Mouse (Mus musculus) Patski (cell line): ENCODE measurements around the gene Snx7. TPM values are rescaled to one million over a fixed set of nuclear protein-coding genes. Genes with fewer than 3 reads are reported as not detected.

Source experiments
- ATAC-seq: fragments of 100-300 bp; one replicate; pipeline ENCODE4 v1.8.0; 2021
- CTCF ChIA-PET: fragments of 350-600 bp; sonication (Branson Sonifier 250); formaldehyde crosslinking; loops from one replicate; lab custom pipeline; 2022; ENCODE audit warnings: inconsistent platforms; lab: Charles Lee
- POLR2A ChIA-PET: fragments of 350-600 bp; sonication (Branson Sonifier 250); formaldehyde crosslinking; loops from one replicate; lab custom pipeline; 2022; ENCODE audit warnings: antibody characterized with exemption, inconsistent platforms; lab: Charles Lee
- DNase-seq: peaks from one replicate; pipeline ENCODE4 v3.0.0-alpha.2; 2011; ENCODE audit warnings: low read depth, low spot score
- H3K27me3 ChIP-seq: fragments of 371-371 bp; one replicate; pipeline ENCODE4 v1.5.1; 2021
- CTCF ChIP-seq: fragments of 100-300 bp; IDR thresholded peaks from one replicate; pipeline ENCODE4 v1.5.1; 2021
- in situ Hi-C: fragments of 300-500 bp; cut with MboI; formaldehyde crosslinking; loops from 3 replicates; pipeline ENCODE4 v1.11.1; 2018; ENCODE audit warnings: low pct_unique_long_range_greater_than_20kb, mixed read lengths
- polyA plus RNA-seq: library from polyadenylated mRNA; unstranded; gene quantifications from one replicate; pipeline ENCODE4 v1.2.3, GENCODE M21; 2021

Snx7 gene
- polyA plus RNA-seq = 58.4 TPM

DNA sequence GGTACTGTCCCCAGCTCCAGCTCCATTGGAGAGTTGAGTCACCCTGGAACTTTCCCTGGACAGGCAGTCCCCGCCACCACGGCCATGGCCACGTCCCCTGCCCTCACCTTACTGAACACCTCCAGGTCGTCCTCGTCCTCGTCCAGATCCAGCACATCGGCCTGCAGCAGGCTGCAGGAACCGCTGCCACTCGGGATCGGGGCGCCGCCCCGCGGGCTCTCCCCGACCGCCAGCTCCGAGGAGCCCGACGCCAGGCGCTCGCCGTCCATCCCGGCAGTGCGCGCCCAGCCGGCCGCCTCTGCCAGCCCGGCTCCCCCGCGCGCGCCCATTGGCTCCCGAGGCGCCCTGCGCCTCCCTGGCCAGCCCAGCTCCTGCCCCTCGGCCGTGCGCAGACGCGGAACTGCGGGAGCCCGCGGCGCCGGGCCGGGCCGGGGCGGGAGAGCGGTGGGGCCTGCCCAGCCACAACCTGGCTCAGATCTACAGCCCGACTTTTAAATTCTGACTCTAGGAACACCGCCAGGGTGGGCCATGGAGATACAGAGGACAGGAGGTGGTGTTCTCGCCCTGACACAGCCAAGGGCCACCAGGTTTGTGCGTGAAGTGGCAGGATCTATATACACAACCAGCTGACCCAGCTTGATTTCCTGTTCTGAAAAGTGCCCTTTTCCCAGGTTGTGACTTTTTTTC, at the start of gene Snx7:
Gene Snx7 (minus strand): TSS at position 300 of the 687 bp plus-strand sequence.
- in situ Hi-C loops = loop anchor here (25.0 kb wide), 1 partner anchor 1644 kb away; no protein-coding TSS in a partner anchor
- H3K27me3 ChIP-seq = no peaks in the 10 kb centered on the region
- ATAC-seq (peak; percentile 99), DNase-seq (peak; percentile 55)
- peak; percentile 79 for TF ChIP-seq CTCF
- POLR2A ChIA-PET = interaction anchor here (1.2 to 1.6 kb wide), 2 partner anchors 9 to 53 kb away, joined by 3 to 9 read pairs; no protein-coding TSS in a partner anchor
- CTCF ChIA-PET = interaction anchor here (1.0 to 2.2 kb wide), 6 partner anchors 8 to 29 kb away, joined by 3 to 8 read pairs (median 4); no protein-coding TSS in a partner anchor

DNA sequence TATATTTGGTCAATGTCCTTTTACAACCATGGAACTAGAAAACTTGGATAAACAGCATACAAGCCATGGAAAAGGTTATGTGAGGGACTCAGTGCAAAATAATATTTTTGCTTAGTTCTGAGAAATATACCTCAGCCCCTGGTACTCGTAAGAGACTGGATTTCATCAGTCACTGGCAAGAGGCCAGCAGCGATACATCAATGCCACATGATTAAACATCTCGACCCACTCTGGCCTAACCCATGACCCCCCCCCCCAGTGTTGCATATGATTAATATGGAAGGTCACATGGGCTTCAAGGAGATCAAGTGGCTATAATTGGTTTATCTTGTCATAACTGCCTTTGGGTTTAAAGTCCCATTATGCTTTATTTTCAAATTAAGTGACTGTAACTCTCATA, 46.7 kb upstream of the Snx7 start:
- POLR2A ChIA-PET = interaction anchor here (0.7 to 1.1 kb wide), 2 partner anchors 20 to 54 kb away, joined by 3 read pairs; no protein-coding TSS in a partner anchor
- CTCF ChIA-PET = no interaction called here
- no peaks in the 10 kb centered on the region for H3K27me3 ChIP-seq
- DNase-seq = no peak
- in situ Hi-C loops = no loop called here
- ATAC-seq = no peak
- no peak for TF ChIP-seq CTCF

GRCm38 (mm10) chr3:117893736-117894135, 25.0 kb upstream of the Snx7 start:
- H3K27me3 ChIP-seq = peaks cover 6% of the 10 kb centered on the region
- ChIA-PET CTCF (interaction anchor here (1.0 to 1.3 kb wide), 2 partner anchors 10 to 37 kb away, joined by 3 to 4 read pairs; no protein-coding TSS in a partner anchor), POLR2A (no interaction called here)
- DNase-seq (no peak), ATAC-seq (no peak)
- in situ Hi-C loops = no loop called here
- TF ChIP-seq CTCF = no peak

GRCm38 (mm10) chr3:117875450-117875849, 6.7 kb upstream of the Snx7 start:
- CTCF ChIA-PET = no interaction called here
- DNase-seq (no peak), ATAC-seq (peak; percentile 72)
- TF ChIP-seq CTCF = no peak
- POLR2A ChIA-PET = no interaction called here
- H3K27me3 ChIP-seq = no peaks in the 10 kb centered on the region
- in situ Hi-C loops = no loop called here

DNA sequence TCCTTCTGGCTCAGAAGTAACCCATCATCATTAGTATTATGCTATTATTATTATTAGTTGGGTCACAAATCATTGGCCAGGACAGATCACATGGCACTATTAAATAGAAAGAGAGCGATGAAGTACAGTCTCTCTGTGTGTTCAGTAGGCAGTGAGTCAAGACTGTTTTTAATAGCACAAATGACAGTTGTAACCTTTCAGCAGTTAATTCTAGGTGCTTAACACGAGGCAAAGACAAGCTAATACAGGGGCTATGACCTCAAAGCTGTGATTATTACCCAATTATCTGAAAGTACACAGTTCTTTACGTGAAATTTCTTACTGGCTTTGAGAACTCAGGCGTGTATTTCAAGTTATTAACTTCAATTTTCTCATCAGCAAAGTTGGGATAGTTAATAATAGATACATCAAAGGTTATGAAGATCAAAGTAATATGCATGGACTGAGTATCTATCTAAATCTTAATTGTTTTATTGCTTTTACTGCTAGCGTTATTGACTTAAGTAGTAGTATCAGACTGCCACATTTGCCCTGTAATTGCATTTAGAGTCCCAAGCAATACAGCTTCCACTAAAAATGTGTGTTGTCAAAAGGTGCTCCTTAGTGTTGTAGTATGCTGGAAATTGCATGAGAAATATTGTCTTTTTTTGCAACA, 4.6 kb upstream of the Snx7 start:
- in situ Hi-C loops = loop anchor here (25.0 kb wide), 1 partner anchor 1639 kb away; no protein-coding TSS in a partner anchor
- ChIA-PET POLR2A (no interaction called here), CTCF (interaction anchor here (1.3 kb wide), 1 partner anchor 10 kb away, joined by 4 read pairs; no protein-coding TSS in a partner anchor)
- no peak for TF ChIP-seq CTCF
- DNase-seq (no peak), ATAC-seq (no peak)
- H3K27me3 ChIP-seq = no peaks in the 10 kb centered on the region

GRCm38 (mm10) chr3:117869324-117869715, 584 bp upstream of the Snx7 start:
- no peak for DNase-seq
- no peak for TF ChIP-seq CTCF
- in situ Hi-C loops = loop anchor here (25.0 kb wide), 1 partner anchor 1643 kb away; no protein-coding TSS in a partner anchor
- CTCF ChIA-PET = interaction anchor here (1.0 to 1.8 kb wide), 4 partner anchors 8 to 29 kb away, joined by 3 to 7 read pairs (median 4); no protein-coding TSS in a partner anchor
- no peak for ATAC-seq
- no peaks in the 10 kb centered on the region for H3K27me3 ChIP-seq
- POLR2A ChIA-PET = interaction anchor here (1.6 kb wide), 1 partner anchor 9 kb away, joined by 9 read pairs; no protein-coding TSS in a partner anchor

- in situ Hi-C loops = loop anchor here (25.0 kb wide), 1 partner anchor 1644 kb away; no protein-coding TSS in a partner anchor
- CTCF ChIA-PET = interaction anchor here (1.0 to 2.2 kb wide), 5 partner anchors 9 to 30 kb away, joined by 3 to 8 read pairs (median 5); no protein-coding TSS in a partner anchor
- no peak for TF ChIP-seq CTCF
- POLR2A ChIA-PET = interaction anchor here (1.2 to 1.6 kb wide), 2 partner anchors 10 to 53 kb away, joined by 3 to 9 read pairs; no protein-coding TSS in a partner anchor
- peak; percentile 38 for DNase-seq
- peak; percentile 10 for ATAC-seq
- no peaks in the 10 kb centered on the region for H3K27me3 ChIP-seq
These were observed 645 bp downstream of the Snx7 start for GRCm38 (mm10) chr3:117868091-117868490.

DNA sequence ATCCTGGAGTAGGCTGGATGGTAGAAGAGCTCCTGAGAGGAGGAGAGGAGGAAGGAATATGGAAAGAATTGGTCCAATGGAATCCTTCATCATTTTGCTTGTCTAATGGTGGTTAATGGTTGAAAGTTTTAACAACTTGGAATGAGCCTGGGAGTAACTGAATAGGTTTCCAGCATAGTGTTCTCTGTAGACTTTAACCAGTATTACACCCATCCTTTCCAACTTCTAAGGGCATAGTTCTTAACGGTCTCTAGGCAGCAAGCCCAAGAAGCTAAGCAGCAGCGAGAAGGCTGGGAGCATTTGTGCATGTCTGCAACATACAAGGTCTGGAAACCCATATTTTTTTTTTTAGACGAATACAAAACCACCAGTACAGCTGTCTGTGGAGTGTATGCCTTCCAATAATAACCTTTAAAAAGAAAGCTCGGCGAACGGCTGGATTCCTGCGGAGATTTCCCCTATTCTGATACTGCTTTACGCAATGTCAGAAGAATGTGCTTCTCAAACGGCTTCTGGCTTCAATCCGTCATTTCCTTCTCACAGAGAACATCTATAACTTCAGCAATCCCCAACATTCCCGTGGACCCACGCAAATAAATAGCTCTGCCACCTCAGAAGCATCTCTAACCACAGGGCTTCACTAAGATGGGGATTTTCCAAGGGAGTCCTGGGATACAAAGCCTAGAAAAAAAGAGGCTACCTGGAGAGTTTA, 1.9 kb downstream of the Snx7 start:
- no peak for TF ChIP-seq CTCF
- in situ Hi-C loops = loop anchor here (25.0 kb wide), 1 partner anchor 1645 kb away; no protein-coding TSS in a partner anchor
- ATAC-seq (no peak), DNase-seq (peak; percentile 33)
- POLR2A ChIA-PET = no interaction called here
- H3K27me3 ChIP-seq = no peaks in the 10 kb centered on the region
- CTCF ChIA-PET = interaction anchor here (0.9 to 2.2 kb wide), 2 partner anchors 12 to 24 kb away, joined by 4 to 8 read pairs; no protein-coding TSS in a partner anchor

GRCm38 (mm10) chr3:117865621-117866020, 3.1 kb downstream of the Snx7 start:
- H3K27me3 ChIP-seq = no peaks in the 10 kb centered on the region
- CTCF ChIA-PET = no interaction called here
- DNase-seq = no peak
- no peak for TF ChIP-seq CTCF
- POLR2A ChIA-PET = no interaction called here
- in situ Hi-C loops = loop anchor here (25.0 kb wide), 1 partner anchor 1647 kb away; no protein-coding TSS in a partner anchor
- ATAC-seq = no peak

- no peak for TF ChIP-seq CTCF
- no peak for ATAC-seq
- H3K27me3 ChIP-seq = no peaks in the 10 kb centered on the region
- DNase-seq = no peak
- in situ Hi-C loops = loop anchor here (25.0 kb wide), 1 partner anchor 1649 kb away; no protein-coding TSS in a partner anchor
- ChIA-PET CTCF (interaction anchor here (1.2 kb wide), 1 partner anchor 9 kb away, joined by 3 read pairs; no protein-coding TSS in a partner anchor), POLR2A (no interaction called here)
These were observed 5.8 kb downstream of the Snx7 start for GRCm38 (mm10) chr3:117862951-117863350.
